Mouse (Mus musculus): ENCODE data around the gene Rfpl4.

DNA sequence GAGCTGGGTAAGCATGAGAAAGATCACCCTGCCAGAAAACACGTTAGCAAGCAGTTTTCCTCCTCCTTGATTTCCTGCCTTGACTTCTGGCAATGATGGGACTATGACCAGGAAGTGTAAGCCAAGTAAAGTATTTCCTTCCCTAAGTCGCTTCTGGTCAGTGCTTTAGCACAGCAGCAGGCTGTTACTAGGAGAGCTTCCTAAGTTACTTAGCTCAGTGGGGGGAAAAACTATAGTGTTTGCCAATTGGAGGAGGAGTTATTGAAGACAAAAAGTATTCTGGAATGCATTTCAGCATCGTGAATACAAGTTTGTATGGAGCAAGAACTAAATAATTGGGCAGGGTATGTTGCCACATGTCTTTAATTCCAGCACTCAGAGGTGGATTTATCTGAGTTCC is 4.0 kb downstream of the Rfpl4 start:
- TF ChIP-seq MAX (IDR thresholded peaks at IDR 0.05; ENCODE audit: low read depth) (no peak), POLR2AphosphoS2 (IDR thresholded peaks at IDR 0.05; ENCODE audit: insufficient read length, low read depth) (no peak), TCF3 (IDR thresholded peaks at IDR 0.05; ENCODE audit: insufficient read length, low read depth) (no peak), POLR2A (IDR thresholded peaks at IDR 0.05; ENCODE audit: insufficient read length, low read depth) (no peak), REST (IDR thresholded peaks at IDR 0.05; ENCODE audit: insufficient read depth, insufficient read length) (no peak), MYOD1 (IDR thresholded peaks at IDR 0.05; ENCODE audit: control insufficient read depth in 1 of 3, insufficient read length in 2 of 3, low read depth in 2 of 3) (no peak), CEBPB (IDR thresholded peaks at IDR 0.05; ENCODE audit: insufficient read depth, poor library complexity, severe bottlenecking) (no peak), MYOG (IDR thresholded peaks at IDR 0.05; ENCODE audit: control insufficient read depth in 1 of 3, insufficient read depth in 1 of 3, insufficient read length in 2 of 3, low read depth in 2 of 3) (no peak), TCF12 (IDR thresholded peaks at IDR 0.05; ENCODE audit: insufficient read depth, poor library complexity, severe bottlenecking) (no peak), USF1 (IDR thresholded peaks at IDR 0.05; ENCODE audit: low read depth) (no peak), E2F4 (IDR thresholded peaks at IDR 0.05; ENCODE audit: insufficient read depth) (no peak)

Data from myocyte (in vitro differentiated cells).